Mouse (Mus musculus) kidney, postnatal 0 days (tissue): ENCODE results near the gene Ddx50. TPM values are rescaled to one million over a fixed set of nuclear protein-coding genes. Genes with fewer than 3 reads are reported as not detected.

Source experiments
- ATAC-seq: fragments of 200-750 bp; cut with Nextera tagmentation; replicated peaks from 2 replicates; pipeline ENCODE4 v1.8.0; 2017; ENCODE audit warnings: low read depth, moderate number of reproducible peaks, moderate TSS enrichment, moderate library complexity; ENCODE audit not compliant: low FRiP score
- DNase-seq: peaks from one replicate; pipeline ENCODE4 v3.0.0-alpha.2; 2016; ENCODE audit warnings: low spot score
- H3K27ac ChIP-seq: fragments of 300-500 bp; sonication (generic); 2 replicates; pipeline ENCODE4 v1.5.1; 2014; ENCODE audit warnings: mild to moderate bottlenecking
- H3K27me3 ChIP-seq: fragments of 300-500 bp; sonication (generic); 2 replicates; pipeline ENCODE4 v1.6.1; 2014; ENCODE audit warnings: low read length, mixed read lengths; ENCODE audit not compliant: insufficient read depth
- H3K36me3 ChIP-seq: fragments of 300-500 bp; sonication (generic); 2 replicates; pipeline ENCODE4 v1.6.1; 2014; ENCODE audit warnings: low read length, mixed read lengths; ENCODE audit not compliant: insufficient read depth
- H3K4me1 ChIP-seq: fragments of 300-500 bp; sonication (generic); replicated peaks from 2 replicates; pipeline ENCODE4 v1.6.1; 2014; ENCODE audit warnings: antibody characterized with exemption, low read length, mixed read lengths; ENCODE audit not compliant: insufficient read depth
- H3K4me2 ChIP-seq: fragments of 300-500 bp; sonication (generic); 2 replicates; pipeline ENCODE4 v1.6.1; 2014; ENCODE audit warnings: mild to moderate bottlenecking, low read length, moderate library complexity, mixed read lengths
- H3K4me3 ChIP-seq: fragments of 300-500 bp; sonication (generic); replicated peaks from 2 replicates; pipeline ENCODE4 v1.5.1; 2014; ENCODE audit warnings: low read depth, low read length
- H3K9ac ChIP-seq: fragments of 300-500 bp; sonication (generic); 2 replicates; pipeline ENCODE4 v1.6.1; 2014; ENCODE audit warnings: low read depth, low read length
- H3K9me3 ChIP-seq: fragments of 300-500 bp; sonication (generic); replicated peaks from 2 replicates; pipeline ENCODE4 v1.6.1; 2016; ENCODE audit warnings: low read length, inconsistent platforms, mixed read lengths
- CTCF ChIP-seq: IDR thresholded peaks from 2 replicates; pipeline ENCODE4 v1.5.1; 2016; ENCODE audit warnings: antibody characterized with exemption, low read depth, mild to moderate bottlenecking, moderate library complexity
- WGBS: fragments of 180-500 bp; shearing (Covaris S2); extraction: QIAGEN DNeasy Blood & Tissue Kit; methylation state at CpG from one replicate; pipeline ENCODE4 v1.1.7; 2014; 5-methylcytosine and 5-hydroxymethylcytosine counted together
- polyA plus RNA-seq: library from polyadenylated mRNA; unstranded; fragments of >200 nt; fragmentation: Nextera tagmentation; extraction: Ambion mirVana; gene quantifications from 2 replicates; pipeline ENCODE4 v1.2.1, GENCODE M21; 2015

Gene Ddx50
- polyA plus RNA-seq, 1 experiment from 2014 or later: 107 TPM

GRCm38 (mm10) chr10:62677329-62677728, 26.3 kb upstream of the Ddx50 start:
- H3K4me2 ChIP-seq: no peak overlapping the region
- no peaks in the 10 kb centered on the region for H3K4me1 ChIP-seq
- no peak for TF ChIP-seq CTCF
- 69% methylated on average over 5 of the region's 5 CpGs for whole genome bisulfite sequencing
- no peaks in the 10 kb centered on the region for H3K27me3 ChIP-seq
- H3K9me3 ChIP-seq: no peaks in the 10 kb centered on the region
- no peak for ATAC-seq
- H3K36me3 ChIP-seq: no peaks in the 10 kb centered on the region
- no peak overlapping the region for H3K27ac ChIP-seq
- H3K9ac ChIP-seq: no peak overlapping the region
- no peak overlapping the region for H3K4me3 ChIP-seq
- DNase-seq: no peak

- H3K4me3 ChIP-seq: no peak overlapping the region
- ATAC-seq: no peak
- no peak for TF ChIP-seq CTCF
- no peaks in the 10 kb centered on the region for H3K9me3 ChIP-seq
- H3K27ac ChIP-seq: no peak overlapping the region
- no peak overlapping the region for H3K4me2 ChIP-seq
- H3K27me3 ChIP-seq: no peaks in the 10 kb centered on the region
- H3K36me3 ChIP-seq: no peaks in the 10 kb centered on the region
- no peak overlapping the region for H3K9ac ChIP-seq
- no peak for DNase-seq
- H3K4me1 ChIP-seq: no peaks in the 10 kb centered on the region
- 90% methylated on average over 6 of the region's 6 CpGs for WGBS
Observed at GRCm38 (mm10) chr10:62676196-62676595, 25.2 kb upstream of the Ddx50 start.

GRCm38 (mm10) chr10:62672359-62672758, 21.3 kb upstream of the Ddx50 start:
- Histone ChIP-seq H3K4me2 (no peak overlapping the region), H3K27ac (no peak overlapping the region), H3K4me3 (no peak overlapping the region), H3K27me3 (no peaks in the 10 kb centered on the region), H3K9ac (no peak overlapping the region), H3K36me3 (no peaks in the 10 kb centered on the region), H3K4me1 (no peaks in the 10 kb centered on the region), H3K9me3 (no peaks in the 10 kb centered on the region)
- ATAC-seq (no peak), DNase-seq (no peak)
- TF ChIP-seq CTCF: peak; percentile 45; the same call in 1 of the 2 replicates
- WGBS: 94% methylated on average over 2 of the region's 2 CpGs

GRCm38 (mm10) chr10:62669245-62669644, 18.2 kb upstream of the Ddx50 start:
- DNase-seq (peak; percentile 50), ATAC-seq (peak; percentile 63; the same call in 1 of the 2 replicates)
- no peak for TF ChIP-seq CTCF
- H3K4me2 ChIP-seq: no peak overlapping the region
- no peak overlapping the region for H3K4me3 ChIP-seq
- no peak overlapping the region for H3K27ac ChIP-seq
- no peaks in the 10 kb centered on the region for H3K27me3 ChIP-seq
- no peaks in the 10 kb centered on the region for H3K36me3 ChIP-seq
- H3K9ac ChIP-seq: no peak overlapping the region
- H3K9me3 ChIP-seq: no peaks in the 10 kb centered on the region
- H3K4me1 ChIP-seq: no peaks in the 10 kb centered on the region
- 45% methylated on average over 14 of the region's 14 CpGs for WGBS

- ATAC-seq (no peak), DNase-seq (no peak)
- Histone ChIP-seq H3K9me3 (no peaks in the 10 kb centered on the region), H3K4me1 (no peaks in the 10 kb centered on the region), H3K27me3 (no peaks in the 10 kb centered on the region), H3K36me3 (no peaks in the 10 kb centered on the region), H3K4me2 (no peak overlapping the region), H3K4me3 (no peak overlapping the region), H3K9ac (no peak overlapping the region), H3K27ac (no peak overlapping the region)
- TF ChIP-seq CTCF: no peak
- 79% methylated on average over 2 of the region's 2 CpGs for WGBS
Observed at GRCm38 (mm10) chr10:62668463-62668862, 17.4 kb upstream of the Ddx50 start.

GRCm38 (mm10) chr10:62668043-62668442, 17.0 kb upstream of the Ddx50 start:
- TF ChIP-seq CTCF: no peak
- Histone ChIP-seq H3K27ac (no peak overlapping the region), H3K27me3 (no peaks in the 10 kb centered on the region), H3K4me1 (no peaks in the 10 kb centered on the region), H3K4me2 (no peak overlapping the region), H3K4me3 (no peak overlapping the region), H3K36me3 (no peaks in the 10 kb centered on the region), H3K9me3 (no peaks in the 10 kb centered on the region), H3K9ac (no peak overlapping the region)
- ATAC-seq (no peak), DNase-seq (no peak)
- 76% methylated on average over 5 of the region's 5 CpGs for WGBS
